Mouse (Mus musculus) induced T-regulatory cell, adult 2 months (primary cell): ENCODE data around the gene Fggy.

ENCODE experiments used
- DNase-seq: peaks from one replicate; pipeline ENCODE4 v3.0.0-alpha.2; 2012; ENCODE audit warnings: low read depth

Gene Fggy

GRCm38 (mm10) chr4:95666284-95666889 is 109.1 kb downstream of the Fggy start:
- no peak for DNase-seq

- DNase-seq, result no peak
Measured at GRCm38 (mm10) chr4:95666896-95667295, 109.6 kb downstream of the Fggy start.

- DNase-seq, result no peak
Measured at GRCm38 (mm10) chr4:95667595-95667994, 110.3 kb downstream of the Fggy start.

GRCm38 (mm10) chr4:95668543-95668942 is 111.2 kb downstream of the Fggy start:
- no peak for DNase-seq

- no peak for DNase-seq
Measured at GRCm38 (mm10) chr4:95669336-95669735, 112.0 kb downstream of the Fggy start.

- DNase-seq, result no peak
Measured at GRCm38 (mm10) chr4:95670559-95670958, 113.3 kb downstream of the Fggy start.

- DNase-seq, result no peak
Measured at GRCm38 (mm10) chr4:95672039-95672438, 114.7 kb downstream of the Fggy start.

- no peak for DNase-seq
Measured at GRCm38 (mm10) chr4:95676390-95676789, 119.1 kb downstream of the Fggy start.

- no peak for DNase-seq
Measured at GRCm38 (mm10) chr4:95680756-95681449, 123.6 kb downstream of the Fggy start.

- no peak for DNase-seq
Measured at GRCm38 (mm10) chr4:95684522-95685080, 127.3 kb downstream of the Fggy start.

GRCm38 (mm10) chr4:95686775-95687174 is 129.5 kb downstream of the Fggy start:
- no peak for DNase-seq

GRCm38 (mm10) chr4:95687350-95687749 is 130.0 kb downstream of the Fggy start:
- DNase-seq, result no peak

GRCm38 (mm10) chr4:95688159-95688558 is 130.9 kb downstream of the Fggy start:
- no peak for DNase-seq

GRCm38 (mm10) chr4:95700366-95700765 is 143.1 kb downstream of the Fggy start:
- DNase-seq, result no peak

GRCm38 (mm10) chr4:95707941-95708897 is 150.9 kb downstream of the Fggy start:
- DNase-seq, result no peak

- DNase-seq, result no peak
Measured at GRCm38 (mm10) chr4:95709750-95710149, 152.4 kb downstream of the Fggy start.

GRCm38 (mm10) chr4:95712802-95713201 is 155.5 kb downstream of the Fggy start:
- DNase-seq, result no peak

GRCm38 (mm10) chr4:95713271-95713670 is 156.0 kb downstream of the Fggy start:
- DNase-seq, result no peak

- no peak for DNase-seq
Measured at GRCm38 (mm10) chr4:95716137-95716536, 158.8 kb downstream of the Fggy start.

- DNase-seq, result peak; percentile 10
Measured at GRCm38 (mm10) chr4:95723615-95724014, 166.3 kb downstream of the Fggy start.

GRCm38 (mm10) chr4:95726361-95726760 is 169.1 kb downstream of the Fggy start:
- no peak for DNase-seq

- DNase-seq, result no peak
Measured at GRCm38 (mm10) chr4:95729142-95729826, 172.0 kb downstream of the Fggy start.
